Mouse (Mus musculus) myocyte (in vitro differentiated cells): Measurements from ENCODE around the gene B3gnt8. TPM values are rescaled to one million over a fixed set of nuclear protein-coding genes. Genes with fewer than 3 reads are reported as not detected.

Source experiments
- H3K27me3 ChIP-seq: one replicate; pipeline ENCODE4 v1.6.1; 2011; ENCODE audit not compliant: control insufficient read depth, insufficient read depth, insufficient read length
- H3K36me3 ChIP-seq: one replicate; pipeline ENCODE4 v1.6.1; 2011; ENCODE audit not compliant: control insufficient read depth, insufficient read depth
- H3K4me2 ChIP-seq: one replicate; pipeline ENCODE4 v1.6.1; 2011; ENCODE audit warnings: low read depth, control low read depth
- H3K4me3 ChIP-seq: one replicate; pipeline ENCODE4 v1.5.1; 2011; ENCODE audit warnings: mild to moderate bottlenecking, control low read depth, moderate library complexity
- H3K79me2 ChIP-seq: one replicate; pipeline ENCODE4 v1.6.1; 2011; ENCODE audit not compliant: control insufficient read depth, insufficient read depth
- H3ac ChIP-seq: one replicate; pipeline ENCODE4 v1.6.1; 2011; ENCODE audit not compliant: control insufficient read depth, insufficient read length
- CEBPB ChIP-seq: IDR thresholded peaks from 2 replicates; pipeline ENCODE4 v1.6.1; 2011; ENCODE audit warnings: mild to moderate bottlenecking, moderate library complexity; ENCODE audit not compliant: poor library complexity, insufficient read depth, severe bottlenecking
- E2F4 ChIP-seq: IDR thresholded peaks from one replicate; pipeline ENCODE4 v1.6.1; 2011; ENCODE audit warnings: mild to moderate bottlenecking, control low read depth, moderate library complexity; ENCODE audit not compliant: insufficient read depth
- MAX ChIP-seq: IDR thresholded peaks from one replicate; pipeline ENCODE4 v1.6.1; 2011; ENCODE audit warnings: low read depth, mild to moderate bottlenecking, control low read depth
- MYOD1 ChIP-seq, 3 experiments: IDR thresholded peaks; one replicate each; pipeline ENCODE4 v1.6.1; 2011; ENCODE audit warnings: control low read depth in 2 of 3, low read depth in 2 of 3, mild to moderate bottlenecking in 2 of 3, moderate library complexity in 1 of 3; ENCODE audit not compliant: insufficient read length in 2 of 3, control insufficient read depth in 1 of 3
- MYOG ChIP-seq, 3 experiments: IDR thresholded peaks; one replicate each; pipeline ENCODE4 v1.6.1; 2011; ENCODE audit warnings: control low read depth in 2 of 3, low read depth in 2 of 3, mild to moderate bottlenecking in 2 of 3; ENCODE audit not compliant: insufficient read length in 2 of 3, control insufficient read depth in 1 of 3, insufficient read depth in 1 of 3
- POLR2A ChIP-seq: IDR thresholded peaks from one replicate; pipeline ENCODE4 v1.6.1; 2011; ENCODE audit warnings: low read depth, mild to moderate bottlenecking, control low read depth, moderate library complexity; ENCODE audit not compliant: insufficient read length
- POLR2AphosphoS2 ChIP-seq: IDR thresholded peaks from one replicate; pipeline ENCODE4 v1.6.1; 2011; ENCODE audit warnings: low read depth, control low read depth; ENCODE audit not compliant: insufficient read length
- REST ChIP-seq: IDR thresholded peaks from one replicate; pipeline ENCODE4 v1.6.1; 2011; ENCODE audit warnings: mild to moderate bottlenecking, control low read depth, moderate library complexity; ENCODE audit not compliant: insufficient read depth, insufficient read length
- SRF ChIP-seq: IDR thresholded peaks from one replicate; pipeline ENCODE4 v1.6.1; 2011; ENCODE audit warnings: low read depth; ENCODE audit not compliant: control insufficient read depth, insufficient read length
- TCF12 ChIP-seq: IDR thresholded peaks from one replicate; pipeline ENCODE4 v1.6.1; 2011; ENCODE audit warnings: mild to moderate bottlenecking, control low read depth; ENCODE audit not compliant: poor library complexity, insufficient read depth, severe bottlenecking
- TCF3 ChIP-seq: IDR thresholded peaks from one replicate; pipeline ENCODE4 v1.6.1; 2011; ENCODE audit warnings: low read depth, control low read depth; ENCODE audit not compliant: insufficient read length
- USF1 ChIP-seq: IDR thresholded peaks from one replicate; pipeline ENCODE4 v1.6.1; 2011; ENCODE audit warnings: low read depth, mild to moderate bottlenecking, control low read depth, moderate library complexity
- polyA plus RNA-seq: library from polyadenylated mRNA; unstranded; fragments of >200 nt; fragmentation: generic; extraction: Trizol; gene quantifications from one replicate; pipeline ENCODE4 v1.2.1, GENCODE M21; 2012; ENCODE audit warnings: missing spikeins

B3gnt8 gene
- polyA plus RNA-seq, 1 experiment = 3.1 TPM

- H3K36me3 ChIP-seq = no peaks in the 10 kb centered on the region
- no peak overlapping the region for H3K4me3 ChIP-seq
- H3ac ChIP-seq = no peak overlapping the region
- peaks cover 4% of the 10 kb centered on the region for H3K27me3 ChIP-seq
- no peak for TF ChIP-seq E2F4
- TF ChIP-seq POLR2AphosphoS2 = no peak
- TF ChIP-seq REST = no peak
- TF ChIP-seq MAX = no peak
- TF ChIP-seq MYOG (IDR thresholded peaks at IDR 0.05; ENCODE audit: control insufficient read depth in 1 of 3, insufficient read depth in 1 of 3, insufficient read length in 2 of 3, low read depth in 2 of 3) = no peak
- TF ChIP-seq TCF3 = no peak
- no peak for TF ChIP-seq POLR2A
- no peak for TF ChIP-seq MYOD1 (IDR thresholded peaks at IDR 0.05; ENCODE audit: control insufficient read depth in 1 of 3, insufficient read length in 2 of 3, low read depth in 2 of 3)
- no peak for TF ChIP-seq SRF
- TF ChIP-seq TCF12 = no peak
- no peak for TF ChIP-seq USF1
- no peak for TF ChIP-seq CEBPB
- no peak overlapping the region for H3K4me2 ChIP-seq
- no peaks in the 10 kb centered on the region for H3K79me2 ChIP-seq
Observed at GRCm38 (mm10) chr7:25675405-25675804, 49.0 kb downstream of the B3gnt8 start.

- H3K4me2 ChIP-seq = peak overlapping the region; percentile 42
Observed at GRCm38 (mm10) chr7:25676085-25676781, 49.8 kb downstream of the B3gnt8 start.

GRCm38 (mm10) chr7:25677013-25677412, 50.6 kb downstream of the B3gnt8 start:
- H3K79me2 ChIP-seq = peaks cover 5% of the 10 kb centered on the region
- H3K4me2 ChIP-seq = no peak overlapping the region
- no peaks in the 10 kb centered on the region for H3K36me3 ChIP-seq
- TF ChIP-seq CEBPB (no peak), TCF12 (no peak), MAX (no peak), POLR2A (no peak), TCF3 (no peak), MYOD1 (IDR thresholded peaks at IDR 0.05; ENCODE audit: control insufficient read depth in 1 of 3, insufficient read length in 2 of 3, low read depth in 2 of 3) (no peak), POLR2AphosphoS2 (no peak), REST (no peak), SRF (no peak), USF1 (no peak), E2F4 (no peak)
- no peak overlapping the region for H3ac ChIP-seq
- H3K27me3 ChIP-seq = peaks cover 4% of the 10 kb centered on the region
- H3K4me3 ChIP-seq = no peak overlapping the region

More at GRCm38 (mm10) chr7:25676085-25676781, 49.8 kb downstream of the B3gnt8 start:
- H3K79me2 ChIP-seq = no peaks in the 10 kb centered on the region
- no peak overlapping the region for H3ac ChIP-seq
- TF ChIP-seq SRF = no peak
- no peak for TF ChIP-seq E2F4
- TF ChIP-seq MYOD1 (IDR thresholded peaks at IDR 0.05; ENCODE audit: control insufficient read depth in 1 of 3, insufficient read length in 2 of 3, low read depth in 2 of 3) = peak in 2 of 3 experiments; percentile 37 to 38
- TF ChIP-seq USF1 = no peak
- peak in 1 of 3 experiments; percentile 67 for TF ChIP-seq MYOG (IDR thresholded peaks at IDR 0.05; ENCODE audit: control insufficient read depth in 1 of 3, insufficient read depth in 1 of 3, insufficient read length in 2 of 3, low read depth in 2 of 3)
- no peak for TF ChIP-seq POLR2A
- no peaks in the 10 kb centered on the region for H3K36me3 ChIP-seq
- no peak overlapping the region for H3K4me3 ChIP-seq
- peaks cover 4% of the 10 kb centered on the region for H3K27me3 ChIP-seq

- Histone ChIP-seq H3K79me2 (peaks cover 5% of the 10 kb centered on the region), H3ac (no peak overlapping the region), H3K36me3 (no peaks in the 10 kb centered on the region), H3K27me3 (no peaks in the 10 kb centered on the region), H3K4me2 (peak overlapping the region; percentile 99), H3K4me3 (peak overlapping the region; percentile 39)
- TF ChIP-seq POLR2AphosphoS2 (no peak), REST (no peak), USF1 (no peak), E2F4 (no peak), CEBPB (peak; percentile 24; the same call in 1 of the 2 replicates), MYOG (IDR thresholded peaks at IDR 0.05; ENCODE audit: control insufficient read depth in 1 of 3, insufficient read depth in 1 of 3, insufficient read length in 2 of 3, low read depth in 2 of 3) (no peak), MAX (no peak)
Observed at GRCm38 (mm10) chr7:25679971-25680370, 53.5 kb downstream of the B3gnt8 start.

GRCm38 (mm10) chr7:25680514-25681258, 54.2 kb downstream of the B3gnt8 start, which contains the start of gene B9d2:
Gene B9d2, plus strand, starts transcription at chr7:25680780.
- Histone ChIP-seq H3K36me3 (no peaks in the 10 kb centered on the region), H3K27me3 (no peaks in the 10 kb centered on the region), H3ac (no peak within 1 kb of the TSS), H3K4me3 (peak within 1 kb of the TSS; percentile 39), H3K4me2 (peak within 1 kb of the TSS; percentile 99), H3K79me2 (peaks cover 5% of the 10 kb centered on the region)
- TF ChIP-seq TCF12 (no peak), MAX (no peak), CEBPB (peak; percentile 66), MYOG (IDR thresholded peaks at IDR 0.05; ENCODE audit: control insufficient read depth in 1 of 3, insufficient read depth in 1 of 3, insufficient read length in 2 of 3, low read depth in 2 of 3) (no peak), POLR2AphosphoS2 (peak; percentile 80), MYOD1 (IDR thresholded peaks at IDR 0.05; ENCODE audit: control insufficient read depth in 1 of 3, insufficient read length in 2 of 3, low read depth in 2 of 3) (no peak), E2F4 (no peak), POLR2A (peak; percentile 70), REST (no peak)
